Mouse (Mus musculus): ENCODE measurements around the gene Apol8. TPM values are rescaled to one million over a fixed set of nuclear protein-coding genes. Genes with fewer than 3 reads are reported as not detected.
"Not testable (repeated sequence)": the region's sequence is repeated elsewhere in the genome, so short reads cannot be mapped to it uniquely, and the experiment has no call there.

Gene Apol8
- total RNA-seq, 2 experiments from 2014 or later = 4.0 to 4.8 TPM

DNA sequence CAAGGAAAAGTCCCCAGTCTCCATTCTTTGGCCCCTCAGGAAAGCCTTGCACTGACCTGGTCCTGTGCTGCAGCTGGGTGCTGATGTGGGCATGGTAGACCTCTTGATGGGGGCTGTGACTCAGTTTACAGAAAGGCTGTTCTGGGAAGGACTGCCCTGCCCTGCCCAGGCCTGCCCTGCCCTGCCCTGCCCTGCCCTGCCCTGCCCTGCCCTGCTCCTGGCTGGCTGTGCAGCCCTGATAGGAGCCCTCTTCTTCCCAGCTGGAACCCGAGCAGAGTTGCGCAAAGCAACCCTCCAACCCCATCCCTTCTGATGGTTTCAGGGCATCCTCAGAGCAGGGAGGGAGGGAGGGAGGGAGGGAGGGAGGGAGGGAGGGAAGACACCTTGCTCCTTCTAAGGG lies 1.7 kb downstream of the Apol8 start:
- DNase-seq (ENCODE audit: extremely low spot score in 1 of 2, low spot score in 1 of 2) = no peak

DNA sequence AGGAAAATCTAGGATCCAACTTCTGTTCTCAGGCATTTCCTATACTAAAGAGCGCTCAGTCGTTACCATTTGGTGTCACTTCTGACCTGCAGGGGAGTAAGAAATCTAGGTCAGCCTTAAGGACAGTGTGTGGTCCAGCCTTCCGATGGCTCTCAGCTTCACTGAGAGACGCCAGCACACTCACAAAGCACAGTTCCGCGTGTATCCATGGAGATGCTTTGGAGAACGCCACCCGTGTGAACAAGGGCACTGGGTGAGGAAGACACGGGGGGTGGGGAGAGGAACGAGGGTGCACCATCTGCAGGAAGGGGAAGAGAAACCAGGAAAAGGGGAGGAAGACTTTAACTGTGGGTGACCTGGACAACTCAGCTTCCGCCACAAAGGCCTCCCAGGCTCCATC lies 4.4 kb downstream of the Apol8 start:
- DNase-seq (ENCODE audit: extremely low spot score in 1 of 2, low spot score in 1 of 2) = no peak

DNA sequence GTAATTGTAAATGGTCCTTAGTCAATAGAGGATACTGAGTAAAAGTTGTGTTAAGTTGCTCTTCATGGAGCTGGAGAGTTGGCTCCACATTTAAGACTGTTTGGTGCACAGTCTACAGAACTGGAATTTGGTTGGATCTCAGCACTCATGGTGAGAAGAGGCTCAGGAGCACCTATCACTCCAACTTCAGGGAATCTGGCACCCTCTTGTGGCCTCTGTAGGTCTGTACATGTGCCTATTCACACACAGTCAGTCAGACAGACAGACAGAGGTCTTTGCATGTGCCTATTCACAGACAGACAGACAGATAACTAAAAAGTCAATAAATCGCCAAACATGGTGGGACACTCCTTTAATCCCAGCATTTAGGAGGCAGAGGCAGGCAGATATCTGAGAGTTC lies 6.3 kb downstream of the Apol8 start:
- no peak for DNase-seq (ENCODE audit: extremely low spot score in 1 of 2, low spot score in 1 of 2)

DNA sequence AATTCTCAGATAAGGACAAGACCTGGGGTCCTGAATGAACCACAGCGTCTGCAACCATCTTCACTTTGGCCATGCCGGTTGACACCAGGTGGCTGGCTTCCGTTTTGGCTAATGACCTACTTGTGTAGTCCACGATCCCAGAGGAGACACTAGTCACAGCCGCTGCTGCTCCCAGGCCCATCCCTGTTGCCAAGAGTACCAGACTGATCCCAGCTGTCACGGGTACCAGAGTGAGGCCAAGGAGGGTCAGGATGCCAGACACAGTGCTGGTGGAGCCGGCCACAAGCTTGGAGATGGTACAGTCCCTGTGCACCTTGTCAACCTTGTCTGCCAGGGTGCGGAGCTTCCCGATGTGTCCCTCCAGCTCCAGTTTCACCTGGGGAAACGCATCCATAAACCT lies 7.1 kb downstream of the Apol8 start:
- DNase-seq (ENCODE audit: extremely low spot score in 1 of 2, low spot score in 1 of 2) = no peak

DNA sequence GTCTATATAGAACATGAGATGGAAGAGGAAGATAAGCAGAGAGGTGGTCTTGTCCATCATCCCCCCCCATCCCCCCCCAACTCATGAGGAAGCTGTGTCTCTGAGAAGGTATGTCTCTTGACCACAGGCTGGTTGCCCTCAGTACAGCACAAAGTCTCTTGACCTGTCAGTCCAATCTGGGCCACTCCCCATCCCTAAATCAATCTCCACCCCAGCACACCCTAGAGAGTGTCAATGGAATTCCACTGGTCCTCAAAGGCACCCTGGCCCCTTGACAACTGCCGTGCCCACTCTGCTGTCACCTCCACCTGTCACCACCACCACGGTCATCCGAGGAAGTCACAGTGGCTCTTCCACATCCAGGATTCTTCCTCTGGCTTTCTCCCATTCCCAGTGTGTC lies 8.4 kb downstream of the Apol8 start:
- DNase-seq (ENCODE audit: extremely low spot score in 1 of 2, low spot score in 1 of 2) = no peak

DNA sequence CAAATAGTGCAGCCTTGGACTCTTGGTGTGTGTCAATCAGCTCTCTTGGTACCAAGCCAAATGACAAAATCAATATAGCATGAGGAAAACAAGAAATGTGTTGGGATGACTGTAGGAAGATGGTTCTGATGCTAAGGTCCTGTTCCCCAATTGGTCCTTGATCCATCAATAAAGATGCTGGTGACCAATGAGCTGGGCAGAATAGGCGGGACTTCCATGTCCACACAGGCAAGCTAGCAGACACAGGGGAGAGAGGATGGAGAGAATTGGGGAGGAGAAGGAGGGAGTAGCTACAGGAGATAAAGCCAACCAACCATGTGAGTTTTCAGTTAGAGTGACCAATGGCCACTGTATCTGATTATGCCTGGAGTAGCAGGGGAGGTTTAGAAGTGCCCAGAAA lies 10.5 kb downstream of the Apol8 start:
- no peak for DNase-seq (ENCODE audit: extremely low spot score in 1 of 2, low spot score in 1 of 2)

DNA sequence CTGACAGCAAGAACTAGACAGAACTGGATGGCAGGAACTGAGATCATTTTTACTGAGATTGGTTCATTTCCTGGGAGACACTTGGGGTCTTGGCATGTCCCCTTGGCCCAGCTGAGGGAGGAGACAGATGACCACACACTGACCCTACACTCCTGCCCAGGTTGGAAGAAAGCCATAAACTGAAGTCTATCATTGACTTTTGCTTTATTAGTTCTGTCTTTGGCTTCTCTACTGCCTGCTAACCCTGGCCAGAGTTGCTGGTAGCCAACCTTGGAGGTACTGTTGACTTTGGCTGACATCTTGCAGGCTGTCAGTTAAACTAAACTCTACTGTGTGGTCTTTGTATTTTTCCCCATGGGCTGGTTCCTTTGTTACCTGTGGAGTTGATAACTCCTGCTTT lies 11.7 kb downstream of the Apol8 start:
- no peak for DNase-seq (ENCODE audit: extremely low spot score in 1 of 2, low spot score in 1 of 2)

DNA sequence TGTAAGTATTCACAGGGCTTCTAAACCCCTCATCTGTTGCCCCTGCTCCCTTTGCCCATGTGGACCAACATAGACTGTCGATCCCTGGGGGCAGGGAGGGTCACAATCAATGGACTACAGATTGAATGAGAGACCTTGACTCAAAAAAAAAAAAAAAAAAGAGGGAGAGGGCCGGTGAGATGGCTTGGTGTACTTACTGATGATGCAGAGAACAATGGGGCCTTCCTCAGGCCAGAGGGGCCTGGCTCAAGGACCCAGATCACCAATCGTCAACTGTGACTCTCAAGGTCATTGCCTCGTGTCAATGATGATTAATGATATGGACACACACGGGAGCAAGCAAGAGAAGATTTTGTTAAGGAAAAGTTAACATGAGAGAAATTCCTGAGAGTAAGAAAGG lies 12.2 kb downstream of the Apol8 start:
- DNase-seq (ENCODE audit: extremely low spot score in 1 of 2, low spot score in 1 of 2) = no peak

DNA sequence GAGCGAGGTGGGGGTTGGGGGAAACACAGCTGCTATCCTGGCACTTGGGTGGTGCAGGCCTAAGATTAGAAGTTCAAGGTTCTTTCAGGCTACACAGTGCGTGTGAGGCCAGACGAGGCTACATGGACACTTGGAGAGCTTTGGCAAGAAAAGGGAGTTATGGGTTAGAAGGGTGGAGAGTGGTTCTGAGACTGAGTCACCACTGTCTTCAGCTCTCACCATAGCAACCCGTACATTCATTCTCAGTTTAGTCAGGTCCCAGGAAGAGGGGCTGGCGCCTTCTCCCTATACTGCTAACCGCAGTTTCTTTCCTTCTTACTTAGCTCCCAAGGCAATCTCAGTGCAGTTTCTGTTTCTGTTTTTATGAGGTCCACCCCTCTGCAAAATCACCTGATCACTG lies 15.2 kb downstream of the Apol8 start:
- DNase-seq (ENCODE audit: extremely low spot score in 1 of 2, low spot score in 1 of 2) = not testable (repeated sequence)

DNA sequence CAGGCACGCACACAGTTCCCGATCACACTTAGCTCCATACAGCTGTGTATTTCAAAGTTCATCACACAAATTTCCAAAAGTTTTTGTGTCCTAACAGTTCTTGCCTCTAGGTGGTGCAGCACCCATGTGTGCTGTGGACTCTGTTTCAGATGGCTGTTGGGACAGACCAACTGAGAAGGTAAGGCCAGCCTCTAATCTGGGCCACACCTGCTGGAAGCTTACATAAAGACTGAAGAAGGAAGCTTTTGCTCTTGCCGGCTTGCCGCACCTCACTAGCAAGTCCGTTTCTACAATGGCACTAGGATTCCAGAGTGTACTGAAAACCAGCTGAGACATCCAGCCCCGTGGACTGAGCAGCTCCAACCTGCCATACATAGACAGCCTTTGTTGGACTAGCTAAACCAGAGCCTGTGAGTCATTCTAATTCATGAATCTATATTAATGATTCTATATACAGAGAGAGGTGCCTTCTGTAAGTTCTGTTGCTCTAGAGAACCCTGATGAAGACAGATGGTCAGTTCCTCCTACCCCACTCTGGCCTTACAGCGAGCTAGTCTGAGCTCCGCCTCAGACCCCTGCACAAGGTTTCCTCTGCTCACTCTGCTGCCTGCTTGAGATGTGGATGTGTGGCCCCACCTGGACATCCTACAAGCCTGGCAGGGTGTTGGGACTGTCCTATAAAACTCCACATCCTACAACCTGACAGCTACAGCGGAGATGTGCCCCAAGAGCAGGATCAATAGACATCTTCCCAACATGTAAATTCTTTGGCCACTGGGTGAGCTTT lies 16.1 kb downstream of the Apol8 start:
- no peak for DNase-seq (ENCODE audit: extremely low spot score in 1 of 2, low spot score in 1 of 2)

DNA sequence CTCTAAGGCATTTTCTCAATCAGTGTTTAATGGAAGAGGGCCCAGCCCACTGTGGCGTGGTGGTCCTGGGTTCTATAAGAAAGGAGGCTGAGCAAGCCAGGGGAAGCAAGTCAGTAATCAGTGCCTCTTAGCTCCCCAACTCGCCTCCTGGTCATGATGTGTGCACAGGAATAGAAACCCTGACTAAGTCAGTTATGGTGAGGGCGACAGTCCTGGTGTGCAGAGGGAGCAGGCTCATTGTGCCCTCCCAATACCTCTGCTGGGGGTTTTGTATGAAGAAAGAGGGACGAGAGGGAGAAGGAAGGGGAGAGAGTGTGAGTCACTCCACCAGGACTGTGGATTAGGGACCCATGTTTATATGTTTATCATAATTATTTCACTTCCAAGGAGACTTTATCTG lies 22.9 kb downstream of the Apol8 start:
- not testable (repeated sequence) for DNase-seq (ENCODE audit: extremely low spot score in 1 of 2, low spot score in 1 of 2)

DNA sequence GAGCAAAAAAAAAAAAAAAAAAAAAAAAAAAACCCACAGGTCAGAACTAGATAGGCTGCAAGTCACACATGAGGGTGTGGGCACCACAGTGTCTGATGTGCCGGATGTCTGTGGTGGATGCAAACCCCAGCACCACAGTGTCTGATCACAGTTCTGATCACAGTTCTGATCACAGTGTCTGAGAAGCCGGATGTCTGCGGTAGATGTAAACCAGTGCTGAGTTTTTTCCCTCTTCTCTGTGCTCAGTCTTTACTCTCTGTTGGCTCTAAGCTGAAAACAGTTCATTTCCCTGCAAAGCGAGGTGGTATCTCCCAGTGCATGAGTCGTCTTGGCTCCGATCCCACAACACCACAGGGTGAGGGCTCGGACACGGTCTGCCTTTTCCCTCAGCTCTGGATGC lies 23.4 kb downstream of the Apol8 start:
- DNase-seq (ENCODE audit: extremely low spot score in 1 of 2, low spot score in 1 of 2) = not testable (repeated sequence)

DNA sequence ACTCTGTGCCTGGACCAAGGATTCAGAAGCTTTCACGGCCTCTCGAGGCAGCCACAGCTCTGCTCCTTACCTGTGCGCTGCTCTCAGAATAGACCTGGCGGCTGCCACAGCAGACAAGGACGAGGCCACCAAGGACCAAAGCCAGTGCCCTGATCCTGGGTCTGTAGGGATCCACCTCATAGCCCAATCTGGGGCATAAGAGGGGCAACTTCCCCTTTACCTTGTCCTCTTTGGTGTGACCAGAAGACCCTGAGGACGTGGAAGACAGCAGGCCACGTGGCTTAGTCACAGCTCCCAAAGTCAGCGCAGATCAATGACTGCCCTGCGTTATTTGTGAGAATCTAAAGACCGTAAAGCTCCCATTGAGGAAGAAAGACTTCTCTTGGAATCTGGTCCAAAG lies 24.0 kb downstream of the Apol8 start:
- not testable (repeated sequence) for DNase-seq (ENCODE audit: extremely low spot score in 1 of 2, low spot score in 1 of 2)

DNA sequence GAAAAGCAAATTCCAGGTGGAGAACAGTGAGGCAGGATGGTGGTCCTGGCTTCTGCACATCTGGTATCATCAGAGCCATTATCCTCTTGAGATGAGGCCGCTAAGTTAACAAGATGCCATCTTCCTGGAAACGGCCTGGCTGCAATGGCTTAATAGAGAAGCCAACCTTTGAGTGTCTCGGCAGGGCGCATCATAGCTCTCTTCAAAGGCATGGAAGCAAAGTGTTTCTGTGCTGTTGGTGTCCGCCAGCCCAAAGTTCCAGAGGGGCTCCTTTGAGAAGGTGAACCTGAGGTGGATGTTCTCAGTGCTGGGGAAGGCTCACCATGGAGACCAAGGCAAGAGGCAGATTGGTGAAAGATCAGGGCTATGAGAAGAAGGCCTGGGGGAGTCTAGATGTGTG lies 25.2 kb downstream of the Apol8 start:
- DNase-seq (ENCODE audit: extremely low spot score in 1 of 2, low spot score in 1 of 2) = no peak

DNA sequence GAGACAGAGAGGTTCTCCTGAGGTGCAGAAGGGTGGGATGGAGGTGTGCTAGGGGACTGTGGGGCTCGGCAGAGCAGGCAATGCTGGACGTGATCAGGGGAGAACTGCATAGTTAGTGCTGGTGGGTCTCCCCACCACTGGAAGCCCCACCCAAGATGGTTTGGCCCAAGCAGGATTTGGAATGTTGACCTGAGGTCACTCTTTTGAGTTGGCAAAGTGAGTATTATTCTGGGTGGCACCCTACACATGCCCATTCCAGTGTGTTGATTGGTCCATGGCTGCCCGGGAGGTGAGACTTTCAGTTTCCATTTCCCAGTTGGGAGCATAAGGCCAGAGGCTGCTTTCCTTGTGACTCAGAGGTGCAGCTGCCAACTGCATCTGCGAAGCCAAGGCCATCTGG lies 28.1 kb downstream of the Apol8 start, which contains the start of gene Apol9b:
TSS of gene Apol9b (plus strand) at position 301 of the 400 bp plus-strand sequence.
- not testable (repeated sequence) for DNase-seq (ENCODE audit: extremely low spot score in 1 of 2, low spot score in 1 of 2)

DNA sequence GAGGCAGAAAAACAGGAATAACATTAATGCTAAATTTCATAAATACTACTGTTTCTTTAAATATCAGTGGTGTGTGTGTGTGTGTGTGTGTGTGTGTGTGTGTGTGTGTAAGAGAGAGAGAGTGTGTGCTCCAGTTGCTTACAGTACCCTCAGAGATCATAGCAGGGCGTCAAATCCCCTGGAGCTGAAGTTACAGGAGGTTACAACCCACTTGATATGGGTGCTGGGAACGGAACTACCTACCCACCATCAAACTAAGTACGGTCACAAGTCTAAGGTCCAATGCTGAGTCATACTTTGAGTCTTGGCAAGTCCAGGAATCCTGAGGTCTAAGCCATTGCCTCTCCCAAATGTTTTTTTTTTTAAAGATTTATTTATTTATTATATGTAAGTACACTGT lies 29.1 kb downstream of the Apol8 start:
- DNase-seq (ENCODE audit: extremely low spot score in 1 of 2, low spot score in 1 of 2) = not testable (repeated sequence)

DNA sequence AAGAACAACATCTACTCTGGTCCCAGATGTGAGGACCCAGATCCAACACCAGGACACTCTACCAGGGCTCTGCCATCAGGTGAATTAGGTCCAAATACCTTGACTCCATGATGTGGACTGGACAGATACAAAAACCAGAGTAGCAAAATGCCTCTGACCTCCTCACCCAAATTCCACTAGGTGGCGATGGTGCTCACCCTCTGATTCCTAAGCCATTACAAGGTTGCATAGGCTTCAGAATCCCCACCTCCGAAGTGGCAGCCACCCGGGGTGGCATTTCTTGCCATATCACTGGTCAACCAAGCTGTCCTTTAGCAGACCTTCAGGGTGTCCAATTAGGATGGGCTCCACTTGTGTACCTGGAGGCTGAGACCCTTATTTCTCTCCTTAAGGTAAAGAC lies 29.7 kb downstream of the Apol8 start:
- not testable (repeated sequence) for DNase-seq (ENCODE audit: extremely low spot score in 1 of 2, low spot score in 1 of 2)

DNA sequence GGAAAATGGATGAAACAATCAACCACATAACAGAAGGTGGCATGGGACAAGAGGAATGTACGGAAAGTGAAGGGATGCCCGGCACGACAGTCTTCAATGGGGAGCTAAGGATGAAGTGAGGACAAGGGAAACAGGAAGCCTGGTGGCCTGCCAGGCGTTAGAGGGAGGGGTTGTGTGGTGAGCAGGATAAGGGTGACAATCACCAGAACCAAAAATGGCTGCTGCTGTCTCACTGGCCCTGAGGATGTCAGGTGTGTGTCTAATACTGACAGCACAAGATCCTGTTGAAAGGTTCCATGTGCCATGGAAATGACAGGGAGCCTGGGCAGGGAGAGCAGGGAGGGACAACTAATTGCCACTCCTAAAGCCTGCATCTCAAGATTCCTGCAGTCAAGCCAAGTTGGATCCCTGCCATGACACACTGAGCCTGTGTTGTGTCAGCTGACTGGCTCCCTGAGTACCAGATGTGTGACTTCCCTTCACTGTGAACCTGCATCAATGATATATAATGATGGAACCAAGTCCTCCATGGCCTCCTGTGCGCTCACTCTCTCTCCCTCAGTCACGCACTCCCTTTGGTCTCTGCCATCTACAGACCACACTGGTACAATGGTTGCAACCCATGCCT lies 31.3 kb downstream of the Apol8 start:
- not testable (repeated sequence) for DNase-seq (ENCODE audit: extremely low spot score in 1 of 2, low spot score in 1 of 2)

DNA sequence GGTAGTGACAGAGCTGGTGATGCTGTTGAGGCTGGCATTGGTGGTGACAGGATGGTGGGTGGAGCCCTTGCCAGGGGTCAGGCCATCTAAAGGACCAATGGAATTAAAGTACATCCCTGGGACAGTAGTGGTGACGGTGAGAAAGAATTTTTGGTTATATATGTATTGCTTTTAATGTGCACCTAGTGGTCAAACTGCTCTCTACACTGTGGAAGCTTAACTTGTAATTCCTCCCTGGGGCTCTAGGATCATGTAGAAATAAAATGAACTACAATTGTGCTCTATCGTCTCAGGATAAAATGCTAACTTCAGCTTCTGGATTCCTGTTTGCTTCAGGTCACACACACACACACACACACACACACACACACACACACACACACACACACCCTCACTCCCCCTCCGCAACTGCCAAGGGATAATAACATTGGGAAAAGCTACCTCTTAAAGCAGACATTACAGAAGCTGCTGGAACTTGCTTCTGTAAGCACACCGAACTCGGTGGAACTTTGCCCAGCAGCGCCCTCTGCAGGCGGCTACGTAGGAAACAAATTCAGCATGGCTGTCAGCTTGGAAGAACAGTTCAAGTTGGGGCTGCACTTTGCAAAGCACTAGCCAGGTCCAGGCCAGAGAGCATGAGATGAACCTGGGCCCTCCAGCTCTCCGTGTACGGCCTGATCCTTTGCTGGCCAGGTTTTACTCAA lies 32.4 kb downstream of the Apol8 start:
- not testable (repeated sequence) for DNase-seq (ENCODE audit: extremely low spot score in 1 of 2, low spot score in 1 of 2)

DNA sequence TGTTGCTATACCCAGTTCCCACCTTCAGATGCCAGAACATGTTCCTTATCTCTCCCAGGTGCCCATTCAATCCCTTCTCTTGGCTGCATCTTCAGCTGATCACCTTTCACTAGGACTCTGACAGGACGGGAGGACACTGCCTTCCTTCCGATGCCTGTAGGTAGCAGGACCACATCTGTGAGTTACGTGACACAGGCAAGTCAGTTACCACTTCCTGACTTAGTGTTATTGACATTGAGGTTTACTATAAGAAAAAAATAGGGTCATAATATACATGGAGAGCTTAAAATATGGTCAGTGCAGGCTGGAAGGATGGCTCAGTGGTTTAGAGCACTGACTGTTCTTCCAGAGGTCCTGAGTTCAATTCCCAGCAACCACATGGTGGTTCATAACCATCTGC lies 35.3 kb downstream of the Apol8 start:
- not testable (repeated sequence) for DNase-seq (ENCODE audit: extremely low spot score in 1 of 2, low spot score in 1 of 2)

DNA sequence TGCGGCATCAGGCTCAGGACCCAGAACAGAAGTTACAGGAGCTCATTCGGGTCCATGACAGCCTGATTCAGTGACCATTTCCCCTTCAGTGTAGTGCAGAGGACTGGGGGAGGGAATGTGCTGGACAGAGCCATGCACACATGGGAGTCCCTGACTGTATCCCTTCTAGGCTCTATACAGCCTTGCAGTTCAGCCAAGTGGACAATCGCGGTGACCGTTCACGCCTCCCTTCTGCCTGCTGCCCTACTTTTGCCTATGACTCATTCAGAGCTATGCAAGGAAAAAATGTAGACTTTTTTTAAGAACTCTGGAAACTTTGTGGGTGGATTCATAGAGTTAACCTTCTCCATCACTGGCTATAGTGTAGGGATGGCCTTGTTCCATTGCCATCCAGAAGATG lies 38.6 kb downstream of the Apol8 start:
- DNase-seq (ENCODE audit: extremely low spot score in 1 of 2, low spot score in 1 of 2) = not testable (repeated sequence)
